Mouse (Mus musculus) small intestine, adult 2 months (tissue): ENCODE results near the gene Olfr559. TPM values are rescaled to one million over a fixed set of nuclear protein-coding genes. Genes with fewer than 3 reads are reported as not detected.
A peak's percentile ranks its signal among the peaks of the same experiment; 100 is the strongest.

Source experiments
- H3K27ac ChIP-seq: fragments of 200-500 bp; 2 replicates; pipeline ENCODE4 v1.5.1; 2012; ENCODE audit warnings: low read depth, low read length, control low read depth, inconsistent platforms; ENCODE audit not compliant: insufficient read depth
- H3K27me3 ChIP-seq: fragments of 200-500 bp; 2 replicates; pipeline ENCODE4 v1.6.1; 2012; ENCODE audit warnings: mild to moderate bottlenecking, moderate library complexity, low read length, inconsistent platforms; ENCODE audit not compliant: control insufficient read depth, insufficient read depth
- H3K36me3 ChIP-seq: fragments of 200-500 bp; 2 replicates; pipeline ENCODE4 v1.6.1; 2012; ENCODE audit warnings: mild to moderate bottlenecking, low read length, control low read depth, inconsistent platforms; ENCODE audit not compliant: control insufficient read depth, insufficient read depth
- H3K4me1 ChIP-seq: fragments of 200-500 bp; 2 replicates; pipeline ENCODE4 v1.6.1; 2012; ENCODE audit warnings: low read length, inconsistent platforms, mixed read lengths; ENCODE audit not compliant: control insufficient read depth, insufficient read depth, insufficient read length
- H3K4me3 ChIP-seq: fragments of 200-500 bp; 2 replicates; pipeline ENCODE4 v1.5.1; 2012; ENCODE audit warnings: low read depth, mild to moderate bottlenecking, control low read depth, inconsistent platforms, low read length, moderate library complexity
- CTCF ChIP-seq: fragments of 200-500 bp; IDR thresholded peaks from 2 replicates; pipeline ENCODE4 v1.5.1; 2012; ENCODE audit warnings: low read depth, mild to moderate bottlenecking, control low read depth, inconsistent platforms, low read length, moderate library complexity, mixed read lengths; ENCODE audit not compliant: insufficient replicate concordance, insufficient read length; ENCODE audit errors: extremely low read depth
- POLR2A ChIP-seq: fragments of 200-500 bp; IDR thresholded peaks from 2 replicates; pipeline ENCODE4 v1.6.1; 2012; ENCODE audit warnings: low read depth, mild to moderate bottlenecking, control low read depth, inconsistent platforms, low read length, moderate library complexity
- WGBS: fragments of 180-500 bp; shearing (Covaris S2); methylation state at CpG from one replicate; pipeline ENCODE4 v1.1.7; 2018; 5-methylcytosine and 5-hydroxymethylcytosine counted together
- polyA plus RNA-seq: library from polyadenylated mRNA; depleted of rRNA; stranded (reverse); fragments of >200 nt; gene quantifications from 2 replicates; pipeline ENCODE4 v1.2.3, GENCODE M21; 2012; rRNA removed

Olfr559 gene
- polyA plus RNA-seq: not detected in 2 replicates

DNA sequence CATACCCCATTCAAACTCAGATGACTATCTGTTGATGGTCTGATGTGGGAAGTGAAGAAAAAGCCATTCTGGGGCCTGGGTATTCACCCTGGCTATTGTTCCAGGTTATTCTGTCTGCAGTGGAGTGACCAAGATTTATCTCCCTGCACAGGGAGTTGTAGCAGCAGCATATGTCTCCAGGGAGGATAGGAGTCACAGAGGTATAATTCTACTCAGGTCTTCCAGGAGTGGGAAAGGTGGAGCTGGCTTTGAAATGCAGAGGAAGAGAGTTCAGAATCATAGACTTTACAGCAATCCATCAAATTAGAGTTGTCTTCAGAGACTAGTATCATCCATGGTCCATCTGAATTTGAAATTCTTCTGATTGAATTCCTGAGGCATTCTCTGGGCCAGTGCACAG is at the start of gene Olfr559:
TSS of gene Olfr559 (minus strand) at position 101 of the 400 bp plus-strand sequence.
- H3K4me1 ChIP-seq: no peaks in the 10 kb centered on the region
- no peak for TF ChIP-seq CTCF
- TF ChIP-seq POLR2A: no peak
- no peak within 1 kb of the TSS for H3K27ac ChIP-seq
- H3K27me3 ChIP-seq: no peaks in the 10 kb centered on the region
- H3K36me3 ChIP-seq: no peaks in the 10 kb centered on the region
- no peak within 1 kb of the TSS for H3K4me3 ChIP-seq

DNA sequence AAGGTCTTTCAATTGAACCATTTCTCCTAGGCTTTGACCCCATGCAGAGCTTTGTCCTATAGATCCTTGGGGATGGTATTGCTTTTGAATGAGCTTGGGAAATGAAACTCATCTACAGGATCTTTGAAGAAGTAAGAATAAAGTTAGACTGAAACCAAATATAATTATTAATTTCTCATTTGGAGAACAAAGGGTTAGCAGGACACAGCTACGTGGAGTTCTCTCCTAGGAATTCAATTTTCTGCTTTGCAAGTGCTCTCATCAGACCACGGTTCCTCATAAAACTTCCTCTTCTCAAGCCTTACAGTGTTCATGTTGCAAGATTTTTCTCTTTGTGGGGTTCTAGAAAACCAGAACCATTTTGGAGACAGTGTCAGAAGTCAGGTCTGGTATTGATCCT is 43.6 kb upstream of the Olfr559 start, which contains the start of gene Olfr561:
TSS of gene Olfr561 (plus strand) at position 301 of the 400 bp plus-strand sequence.
- no peaks in the 10 kb centered on the region for H3K4me1 ChIP-seq
- H3K4me3 ChIP-seq: no peak within 1 kb of the TSS
- H3K36me3 ChIP-seq: no peaks in the 10 kb centered on the region
- H3K27me3 ChIP-seq: no peaks in the 10 kb centered on the region
- TF ChIP-seq CTCF (no peak), POLR2A (no peak)
- no peak within 1 kb of the TSS for H3K27ac ChIP-seq
- WGBS: 60% methylated on average over 2 of the region's 2 CpGs

DNA sequence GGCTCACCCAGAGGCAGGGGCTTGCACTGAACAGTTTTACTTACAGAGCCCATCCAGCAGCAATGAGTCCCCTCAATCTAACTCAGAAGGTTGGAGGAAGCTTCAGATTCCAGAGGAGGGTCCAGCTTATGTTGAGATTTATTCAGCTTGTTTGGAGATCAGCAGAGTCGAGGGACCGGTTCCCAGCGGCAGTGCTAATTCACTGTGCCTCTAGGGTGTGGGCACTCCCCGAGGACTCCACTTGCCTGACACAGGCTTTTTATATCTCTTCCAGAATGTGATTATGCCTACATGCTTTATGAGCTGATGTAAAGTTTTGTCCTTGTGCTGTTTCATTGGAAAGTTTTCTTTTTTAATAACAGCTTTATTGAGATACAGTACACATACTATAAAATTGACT is 32.0 kb upstream of the Olfr559 start, which contains the start of the genes Olfr560 and Olfr78:
TSS of gene Olfr560 (minus strand) at position 101 of the 400 bp plus-strand sequence.
TSS of gene Olfr78 (minus strand) at position 206 of the 400 bp plus-strand sequence.
- TF ChIP-seq CTCF: no peak
- no peak for TF ChIP-seq POLR2A
- Histone ChIP-seq H3K27me3 (no peaks in the 10 kb centered on the region), H3K36me3 (no peaks in the 10 kb centered on the region), H3K4me1 (no peaks in the 10 kb centered on the region), H3K27ac (no peak within 1 kb of the TSS), H3K4me3 (no peak within 1 kb of the TSS)
- whole genome bisulfite sequencing: 55% methylated on average over 4 of the region's 4 CpGs

DNA sequence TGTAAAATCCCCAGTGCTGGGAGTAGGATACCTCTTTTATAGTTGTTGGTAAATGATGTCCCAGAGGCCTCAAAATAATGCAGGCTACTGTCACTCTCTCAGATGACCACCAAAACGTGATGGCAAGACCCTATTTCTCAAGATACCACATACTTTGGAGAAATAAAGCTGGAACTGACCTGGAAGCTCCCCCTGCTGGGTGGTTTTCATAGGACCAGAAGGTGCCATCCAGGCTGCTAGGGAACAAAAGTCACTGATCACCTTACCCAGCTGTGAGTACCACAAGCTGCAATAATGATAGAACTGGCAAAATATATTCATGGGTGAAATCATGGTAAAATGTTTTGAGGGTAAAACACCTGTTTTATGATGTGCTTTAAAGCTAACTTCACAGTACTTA is 24.8 kb upstream of the Olfr559 start:
- Histone ChIP-seq H3K27me3 (no peaks in the 10 kb centered on the region), H3K36me3 (no peaks in the 10 kb centered on the region), H3K4me1 (no peaks in the 10 kb centered on the region), H3K4me3 (no peak overlapping the region), H3K27ac (no peak overlapping the region)
- TF ChIP-seq POLR2A (no peak), CTCF (peak; percentile 11; the same call in 1 of the 2 replicates)
- WGBS: 5% methylated on average over 1 of the region's 1 CpGs

DNA sequence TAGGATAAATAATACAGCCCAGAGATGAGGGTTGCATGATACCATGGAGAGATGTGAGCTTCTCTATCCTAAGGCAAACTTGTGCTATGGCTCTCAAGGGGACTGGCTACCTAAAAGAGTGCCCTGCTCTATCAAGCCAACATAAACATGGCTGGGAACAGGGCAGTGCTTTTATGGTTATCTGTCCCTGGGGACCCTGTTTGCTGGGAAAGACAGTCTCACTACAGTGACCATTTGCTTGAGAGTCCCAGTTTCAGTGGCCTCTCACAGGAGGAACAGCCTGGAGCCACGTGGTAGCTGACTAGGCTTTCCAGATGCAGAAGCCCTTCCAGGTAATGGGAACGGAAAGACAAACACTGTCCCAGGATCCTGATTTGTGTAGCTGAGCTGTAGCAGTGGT is 10.4 kb upstream of the Olfr559 start:
- no peak for TF ChIP-seq POLR2A
- TF ChIP-seq CTCF: no peak
- no peaks in the 10 kb centered on the region for H3K27me3 ChIP-seq
- H3K4me3 ChIP-seq: no peak overlapping the region
- no peaks in the 10 kb centered on the region for H3K4me1 ChIP-seq
- 47% methylated on average over 2 of the region's 2 CpGs for WGBS
- no peaks in the 10 kb centered on the region for H3K36me3 ChIP-seq
- no peak overlapping the region for H3K27ac ChIP-seq

DNA sequence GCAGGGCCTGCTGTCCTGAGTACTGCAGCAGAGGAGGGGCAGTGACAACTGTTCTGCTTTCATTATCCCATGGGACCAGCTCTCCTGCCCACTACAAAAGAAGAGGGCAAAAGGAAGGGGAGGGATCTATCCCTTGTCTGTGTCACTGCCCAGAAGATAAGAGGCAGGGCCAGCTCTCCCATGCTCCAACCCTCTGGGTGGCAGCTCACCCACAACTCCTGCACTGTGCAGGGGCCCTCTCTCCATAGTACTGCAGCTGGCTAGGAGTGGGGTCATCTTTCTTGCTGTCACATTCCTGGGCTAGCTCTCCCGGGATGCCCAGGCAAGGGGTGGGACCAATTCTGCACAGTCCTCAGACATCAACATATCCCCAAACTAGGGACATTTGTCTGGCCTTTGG is 6.5 kb upstream of the Olfr559 start:
- Histone ChIP-seq H3K27ac (no peak overlapping the region), H3K4me3 (no peak overlapping the region), H3K36me3 (no peaks in the 10 kb centered on the region), H3K4me1 (no peaks in the 10 kb centered on the region), H3K27me3 (no peaks in the 10 kb centered on the region)
- TF ChIP-seq POLR2A: no peak
- TF ChIP-seq CTCF: no peak
- WGBS: 39% methylated on average over 1 of the region's 1 CpGs

DNA sequence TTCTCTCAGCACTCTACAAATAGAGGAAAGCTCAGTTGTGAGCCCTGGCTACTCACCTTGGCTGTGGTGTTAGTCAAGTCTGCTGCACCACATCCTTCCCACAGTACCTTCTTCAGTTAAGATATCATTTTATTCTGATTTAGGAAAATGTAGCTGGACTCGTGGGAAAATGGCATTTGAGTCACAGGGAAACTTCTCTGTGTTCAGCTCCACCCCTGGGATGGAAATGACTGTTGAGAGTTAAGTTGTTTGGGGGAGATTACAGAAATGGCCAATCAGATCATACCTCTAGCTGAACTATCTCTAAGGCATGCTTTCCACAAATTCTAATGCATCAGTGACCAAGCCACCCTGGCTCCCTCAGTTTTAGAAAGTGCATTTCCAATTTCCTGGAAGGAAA is 8.3 kb downstream of the Olfr559 start, which contains the start of gene Olfr33:
TSS of gene Olfr33 (minus strand) at position 101 of the 400 bp plus-strand sequence.
- WGBS: 33% methylated on average over 1 of the region's 1 CpGs
- H3K27ac ChIP-seq: no peak within 1 kb of the TSS
- no peaks in the 10 kb centered on the region for H3K4me1 ChIP-seq
- no peak within 1 kb of the TSS for H3K4me3 ChIP-seq
- no peaks in the 10 kb centered on the region for H3K36me3 ChIP-seq
- TF ChIP-seq CTCF (no peak), POLR2A (no peak)
- no peaks in the 10 kb centered on the region; the same call in 1 of the 2 replicates for H3K27me3 ChIP-seq
